Mouse (Mus musculus) ovary, adult 18-20 months (tissue): ENCODE results near the gene Hes3.

Source experiments
- DNase-seq: peaks from one replicate; pipeline ENCODE4 v3.0.0; 2022; ENCODE audit warnings: low spot score, mixed read lengths

The Hes3 gene

DNA sequence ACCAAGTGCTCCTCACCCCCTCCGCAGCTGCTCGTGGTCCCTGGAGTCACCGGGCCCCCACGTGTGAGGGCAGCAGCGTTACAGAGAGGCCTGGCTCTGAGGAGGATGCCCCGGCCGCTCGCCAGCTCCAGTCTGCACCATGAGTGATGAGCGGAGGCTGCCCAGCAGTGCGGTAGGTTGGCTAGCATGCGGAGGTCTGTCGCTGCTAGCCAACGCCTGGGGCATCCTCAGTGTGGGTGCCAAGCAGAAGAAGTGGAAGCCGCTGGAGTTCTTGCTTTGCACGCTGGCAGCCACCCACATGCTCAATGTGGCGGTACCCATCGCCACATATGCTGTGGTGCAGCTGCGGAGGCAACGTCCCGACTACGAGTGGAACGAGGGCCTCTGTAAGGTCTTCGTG, 12.5 kb downstream of the Hes3 start:
- no peak for DNase-seq

GRCm38 (mm10) chr4:152277916-152278315, 13.5 kb downstream of the Hes3 start:
- no peak for DNase-seq

- no peak for DNase-seq
These were observed 14.8 kb downstream of the Hes3 start for GRCm38 (mm10) chr4:152276389-152277347.

DNA sequence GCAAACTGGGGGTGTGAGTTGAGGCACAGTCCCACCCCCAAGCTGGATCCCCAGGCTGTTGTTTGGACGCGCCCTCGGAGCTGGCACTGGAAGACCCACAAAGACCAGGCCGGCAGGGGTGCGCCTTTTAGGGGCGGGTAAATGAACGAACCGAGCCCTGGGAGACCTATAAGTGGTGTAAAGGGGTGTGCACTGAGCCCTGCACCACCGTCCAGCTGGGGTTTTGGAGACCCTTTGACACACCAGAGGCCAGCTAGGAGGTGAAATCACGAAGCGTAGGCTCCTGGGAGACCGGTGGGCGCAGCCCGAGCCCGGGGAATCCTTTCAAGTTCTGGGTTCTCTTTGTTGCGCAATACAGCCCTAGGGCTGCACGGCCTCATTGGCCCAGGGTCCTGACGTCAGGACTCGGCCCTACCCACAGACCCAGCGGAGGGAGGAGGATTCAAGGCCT, 16.8 kb downstream of the Hes3 start:
- no peak for DNase-seq

GRCm38 (mm10) chr4:152273621-152274236, 17.7 kb downstream of the Hes3 start, which contains the start of gene Gpr153:
Gpr153 (plus strand) TSS chr4:152274232.
- DNase-seq: no peak

- no peak for DNase-seq
These were observed 18.3 kb downstream of the Hes3 start for GRCm38 (mm10) chr4:152273191-152273590.

GRCm38 (mm10) chr4:152272449-152273049, 18.9 kb downstream of the Hes3 start:
- no peak for DNase-seq

DNA sequence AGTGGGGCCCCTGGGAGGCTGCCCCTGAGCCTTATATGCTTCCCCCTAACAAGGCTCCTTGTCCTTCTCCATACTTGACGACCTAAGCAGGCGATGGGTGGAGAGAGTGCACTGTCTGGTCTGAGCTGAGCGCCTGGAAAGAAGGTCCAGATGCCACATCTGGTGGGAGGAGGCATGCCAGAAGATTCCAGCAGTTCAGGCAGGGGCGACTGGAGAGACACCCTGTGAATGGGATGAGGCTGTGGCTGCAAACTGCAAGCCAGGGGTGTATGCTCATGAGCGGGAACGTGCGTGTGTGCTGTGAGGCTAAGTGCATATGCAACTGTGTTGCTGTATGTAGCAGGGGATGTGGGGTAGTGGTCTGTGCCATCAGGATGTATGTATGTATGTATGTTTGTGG, 19.5 kb downstream of the Hes3 start:
- no peak for DNase-seq

GRCm38 (mm10) chr4:152271334-152271733, 20.1 kb downstream of the Hes3 start:
- DNase-seq: no peak

- DNase-seq: no peak
These were observed 20.9 kb downstream of the Hes3 start for GRCm38 (mm10) chr4:152270599-152270998.

DNA sequence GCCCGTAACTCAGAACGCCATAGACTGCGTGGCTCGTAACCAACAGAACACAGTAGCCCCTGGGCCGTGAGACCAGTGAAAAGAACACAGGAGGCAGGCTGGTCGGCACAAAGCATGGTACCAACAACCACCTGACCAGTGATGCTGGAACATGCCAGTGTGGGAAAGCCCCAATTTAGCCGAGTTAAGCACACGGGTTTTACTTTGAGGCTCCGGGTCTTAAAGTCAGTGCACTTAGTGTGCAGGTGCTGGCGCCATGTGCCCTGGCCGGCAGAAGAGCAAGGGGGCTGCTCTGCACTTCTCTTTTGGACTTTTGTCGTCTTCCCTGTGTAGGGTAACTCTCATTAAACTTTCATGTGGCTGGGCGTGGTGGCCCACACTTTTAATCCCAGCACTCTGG, 21.5 kb downstream of the Hes3 start:
- DNase-seq: no peak

DNA sequence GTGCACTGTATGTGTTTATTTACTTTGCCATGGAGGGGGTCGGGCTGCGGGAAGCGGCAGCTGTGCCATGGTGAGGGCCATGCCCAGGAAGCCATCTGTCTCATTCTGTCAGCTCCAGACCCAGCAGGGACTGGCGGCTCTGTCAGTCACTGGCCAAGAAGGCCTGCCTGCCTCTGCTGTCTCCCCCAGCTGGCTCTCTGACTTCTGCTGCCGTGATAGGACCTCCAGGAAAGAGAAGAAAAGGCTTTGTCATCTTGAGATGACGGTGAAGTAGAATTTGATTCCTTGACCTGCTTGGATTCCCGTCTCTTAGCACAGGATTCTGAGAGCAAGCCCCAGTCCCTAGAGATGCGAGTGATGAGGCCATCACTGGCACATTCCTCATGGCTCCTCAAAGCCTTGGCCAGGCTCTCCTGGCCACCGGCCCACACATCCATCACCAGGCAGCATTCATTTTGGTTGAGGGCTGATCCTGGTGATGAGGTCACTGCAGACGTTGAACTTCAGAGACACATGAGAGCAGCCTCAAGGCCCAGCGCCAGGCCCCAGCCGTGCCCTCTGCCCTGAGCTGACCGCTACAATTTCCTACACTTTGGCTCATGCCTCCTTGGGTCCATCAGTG, 23.6 kb downstream of the Hes3 start:
- no peak for DNase-seq

DNA sequence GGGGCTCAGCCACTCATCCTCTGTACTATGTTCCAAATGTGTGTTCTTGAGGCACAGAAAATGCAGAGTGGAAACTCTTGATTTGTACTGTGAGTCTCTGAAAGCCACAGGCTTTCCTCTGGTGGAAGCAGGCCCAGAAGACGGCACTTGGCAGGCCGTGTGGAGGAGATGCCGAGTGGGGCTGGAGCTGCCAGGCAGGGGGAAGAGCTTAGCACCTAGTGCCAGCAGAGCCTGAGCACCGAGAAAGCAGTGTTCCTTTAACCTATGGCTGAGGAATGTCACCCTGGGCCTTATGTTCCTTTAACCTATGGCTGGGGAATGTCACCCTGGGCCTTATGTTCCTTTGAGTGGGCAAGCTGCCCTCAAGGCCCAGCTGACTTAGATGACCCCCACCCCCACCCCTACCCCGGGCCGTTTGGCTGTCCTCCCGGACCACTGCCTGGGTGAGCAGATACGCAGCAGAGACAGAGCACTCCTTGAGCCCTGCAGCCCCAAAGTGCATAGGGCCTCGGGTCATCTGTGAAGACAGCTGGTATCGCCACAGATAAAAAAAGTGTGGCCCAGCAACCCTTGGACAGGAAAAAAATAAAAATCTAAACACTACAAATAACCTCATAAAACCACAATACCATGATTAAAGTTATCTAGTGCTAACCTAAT, 25.1 kb downstream of the Hes3 start:
- no peak for DNase-seq

- no peak for DNase-seq
These were observed 25.7 kb downstream of the Hes3 start for GRCm38 (mm10) chr4:152265791-152266190.

DNA sequence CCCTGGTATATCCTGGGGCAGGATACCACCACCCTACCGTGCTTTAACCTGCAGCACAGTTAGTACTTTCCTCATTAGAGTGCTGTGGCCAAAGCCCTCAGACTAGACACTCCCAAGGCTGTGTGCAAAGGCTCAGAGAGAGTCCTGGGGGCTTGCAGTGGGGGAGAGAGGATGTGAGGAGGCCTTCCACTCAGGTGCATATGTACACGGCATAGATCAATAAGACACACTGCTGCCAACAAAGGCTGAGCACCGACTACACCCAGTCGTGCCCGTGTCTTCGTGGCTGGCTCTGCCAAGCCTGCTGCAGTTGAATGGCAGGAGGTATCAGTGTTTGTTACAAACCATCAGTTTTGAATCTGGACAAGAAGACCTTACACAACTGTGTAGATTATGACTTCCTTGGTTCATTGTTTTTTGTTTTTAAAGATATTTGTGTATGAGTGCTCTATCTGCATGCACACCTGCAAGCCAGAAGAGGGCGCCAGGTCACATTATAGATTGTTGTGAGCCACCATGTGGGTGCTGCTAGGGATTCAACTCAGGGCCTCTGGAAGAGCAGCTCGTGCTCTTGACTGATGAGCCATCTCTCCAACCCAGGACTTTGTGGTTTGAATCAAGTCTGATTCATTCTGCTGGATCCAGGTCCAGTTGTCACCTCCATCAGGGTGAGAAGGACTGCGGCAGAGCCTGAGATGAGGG, 26.4 kb downstream of the Hes3 start:
- DNase-seq: no peak

DNA sequence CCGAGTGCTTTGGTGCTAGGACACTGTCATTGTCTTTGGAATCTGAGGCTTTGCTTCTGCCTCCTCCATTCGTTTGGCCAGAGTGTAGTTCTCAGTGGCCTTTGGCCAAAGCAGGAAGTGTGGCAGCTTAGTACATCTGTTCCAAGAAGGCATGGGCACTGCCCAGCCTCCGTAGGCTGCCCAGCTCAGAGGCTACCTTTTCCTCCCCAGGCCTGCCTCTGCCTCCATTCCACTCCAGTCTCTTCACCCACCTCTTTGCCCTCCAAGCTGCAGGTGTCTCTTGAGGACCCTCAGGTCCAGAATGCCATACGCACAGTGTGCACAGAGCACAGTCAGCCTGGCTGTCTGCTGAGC, 27.3 kb downstream of the Hes3 start:
- DNase-seq: no peak

DNA sequence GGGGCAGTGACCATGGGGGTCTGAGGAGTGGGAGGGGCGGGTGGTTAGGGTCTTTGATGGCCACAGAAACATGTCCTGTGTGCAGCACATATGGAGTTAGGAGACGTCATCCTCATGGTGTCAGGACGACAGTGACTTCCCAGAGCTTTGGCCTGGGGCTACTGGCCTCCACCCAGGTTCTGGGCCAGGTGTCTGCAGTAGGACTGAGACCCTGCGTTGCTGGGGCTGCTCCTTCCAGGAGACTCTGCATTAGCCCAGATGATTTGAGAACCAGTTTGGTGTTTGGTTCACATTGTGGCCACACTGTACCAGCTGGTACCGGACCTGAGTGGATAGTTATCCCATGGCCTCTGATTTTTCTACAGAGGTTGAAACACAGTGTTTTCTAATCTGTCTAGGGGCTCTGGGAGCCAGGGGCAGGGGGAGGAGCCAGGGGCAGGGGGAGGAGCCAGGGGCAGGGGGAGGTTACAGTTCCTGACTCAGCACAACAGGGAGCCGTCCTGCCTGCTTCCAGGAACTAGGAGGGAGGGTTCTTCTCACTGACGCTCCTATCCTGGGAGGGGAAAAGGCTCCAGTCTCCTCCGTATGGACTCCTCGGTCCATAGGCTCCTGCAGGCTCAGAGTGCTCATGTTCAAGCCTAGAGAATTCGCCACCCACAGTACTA, 27.8 kb downstream of the Hes3 start:
- no peak for DNase-seq

DNA sequence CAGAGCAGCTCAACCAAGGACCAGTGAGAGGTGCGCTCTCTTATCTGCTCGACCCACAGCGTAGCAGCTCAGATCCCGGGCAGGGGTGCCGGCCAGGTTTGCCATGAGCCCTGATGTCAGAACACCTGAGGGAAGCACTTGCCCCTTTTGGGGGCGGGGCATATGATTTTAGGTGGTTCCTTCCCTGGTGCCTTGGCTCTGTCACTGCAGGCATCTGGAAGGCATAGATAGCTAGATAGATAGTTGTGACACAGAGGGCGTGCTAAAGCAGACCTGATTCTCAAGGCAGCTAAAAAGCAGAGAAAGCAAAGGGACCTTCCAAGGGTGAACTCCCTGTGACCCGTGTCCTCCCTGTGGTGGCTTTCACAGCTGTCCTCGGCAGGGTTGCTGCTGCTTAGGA, 28.4 kb downstream of the Hes3 start:
- no peak for DNase-seq

DNA sequence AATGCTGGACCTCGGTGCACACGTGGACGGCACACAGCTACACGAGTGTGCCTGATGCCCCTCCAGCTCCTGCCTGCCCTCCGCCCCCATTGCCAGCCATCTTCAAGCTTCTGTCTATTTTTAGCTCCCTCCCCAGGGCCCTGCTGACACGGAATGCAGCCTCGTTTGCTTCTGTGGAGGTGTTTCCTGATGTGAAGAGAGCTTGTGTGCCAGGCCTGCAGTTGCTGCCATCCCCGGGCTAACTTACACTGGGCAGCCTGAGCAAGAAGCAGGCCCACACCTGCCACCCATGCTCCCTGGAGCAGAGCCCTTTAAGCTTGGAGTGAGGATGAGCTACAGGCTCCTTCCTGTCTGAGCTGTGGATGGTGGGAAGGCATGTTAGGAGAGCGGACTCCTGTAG, 29.3 kb downstream of the Hes3 start:
- no peak for DNase-seq

DNA sequence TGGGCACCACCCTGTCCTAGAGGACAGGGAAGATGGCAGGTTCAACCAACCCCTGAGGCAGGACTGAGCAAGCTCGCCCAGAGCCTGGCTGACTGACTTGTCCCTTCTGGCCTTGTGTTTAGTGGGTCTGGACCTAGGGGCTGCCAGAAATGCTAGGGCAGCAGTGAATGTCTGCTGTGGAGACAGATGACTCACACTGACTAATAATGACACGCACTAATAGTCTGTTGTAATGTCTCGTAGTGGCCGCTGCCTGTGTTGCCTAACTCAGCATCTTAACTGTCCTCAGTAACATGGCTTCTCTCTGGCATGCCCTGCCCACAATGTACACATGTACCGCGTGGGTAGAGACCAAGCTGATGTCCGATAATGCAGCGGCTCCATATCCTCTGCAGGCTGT, 31.0 kb downstream of the Hes3 start:
- DNase-seq: no peak

- DNase-seq: no peak
These were observed 34.4 kb downstream of the Hes3 start for GRCm38 (mm10) chr4:152257070-152257469.
